Mouse (Mus musculus) brain, embryonic 14.5 days (tissue): ENCODE results near the gene Trim44.

Experiments used
- CTCF ChIP-seq: fragments of 200-500 bp; IDR thresholded peaks from 2 replicates; pipeline ENCODE4 v1.5.1; 2012; ENCODE audit warnings: inconsistent platforms, mild to moderate bottlenecking, moderate library complexity, borderline replicate concordance; ENCODE audit not compliant: insufficient read depth, insufficient read length; ENCODE audit errors: extremely low read depth
- POLR2A ChIP-seq: fragments of 200-500 bp; IDR thresholded peaks from 2 replicates; pipeline ENCODE4 v1.6.1; 2012; ENCODE audit warnings: mild to moderate bottlenecking, inconsistent platforms, borderline replicate concordance; ENCODE audit not compliant: poor library complexity, insufficient read depth, insufficient read length, severe bottlenecking; ENCODE audit errors: extremely low read depth

GRCm38 (mm10) chr2:102266911-102267310 lies 140.7 kb downstream of the Trim44 start:
- TF ChIP-seq CTCF, result no peak
- TF ChIP-seq POLR2A, result no peak
